In genomic region chr9:64021319-64021850, GRCm38 (mm10) we compare ENCODE assay signal across 8 mouse cellular contexts. TPM values are rescaled to one million over a fixed set of nuclear protein-coding genes. Genes with fewer than 3 reads are reported as not detected.
DNase-seq lines count a peak whose midpoint lies in the region; ATAC-seq and TF ChIP-seq lines count a peak whose summit lies in the region.

No protein-coding gene starts in this region.

- peaks cover 2% of the 10 kb centered on the region; the same call in 1 of the 2 replicates for H3K4me1 ChIP-seq in liver, adult 2 months (ENCODE audit: control insufficient read depth, insufficient read depth, low read length)
- H3K4me1 ChIP-seq in cortical plate, adult 2 months (ENCODE audit: control insufficient read depth, insufficient read depth, low read length): no peaks in the 10 kb centered on the region
- peaks cover 14% of the 10 kb centered on the region; the same call in 1 of the 2 replicates for H3K4me1 ChIP-seq in hindbrain, postnatal 0 days (ENCODE audit: insufficient read depth, low read length)
- peaks cover 58% of the 10 kb centered on the region for H3K4me1 ChIP-seq in neural tube, embryonic 12.5 days

- no peaks in the 10 kb centered on the region for H3K36me3 ChIP-seq in liver, adult 2 months (ENCODE audit: control insufficient read depth, insufficient read depth, low read length)
- H3K36me3 ChIP-seq in hindbrain, postnatal 0 days (ENCODE audit: insufficient read depth, low read length): no peaks in the 10 kb centered on the region
- H3K36me3 ChIP-seq in neural tube, embryonic 12.5 days: no peaks in the 10 kb centered on the region

- no peak for TF ChIP-seq POLR2A in liver, adult 2 months (IDR thresholded peaks at IDR 0.05; ENCODE audit: extremely low read depth, insufficient read depth, low read length)
- TF ChIP-seq POLR2A in cortical plate, adult 2 months (IDR thresholded peaks at IDR 0.05; ENCODE audit: extremely low read depth, insufficient read depth, low read length): no peak

- peak overlapping the region; percentile 71 for H3K4me3 ChIP-seq in liver, adult 2 months (ENCODE audit: insufficient read depth, low read depth, low read length)
- peak overlapping the region; percentile 35 for H3K4me3 ChIP-seq in cortical plate, adult 2 months (ENCODE audit: insufficient read depth, low read length)
- peak overlapping the region; percentile 44 for H3K4me3 ChIP-seq in hindbrain, postnatal 0 days (ENCODE audit: low read length)
- H3K4me3 ChIP-seq in neural tube, embryonic 12.5 days: peak overlapping the region; percentile 70

- peak overlapping the region; percentile 82 for H3K9ac ChIP-seq in liver, adult 2 months (ENCODE audit: low read depth, low read length)
- H3K9ac ChIP-seq in hindbrain, postnatal 0 days (replicated peaks; ENCODE audit: low read length): peak overlapping the region; percentile 63
- H3K9ac ChIP-seq in neural tube, embryonic 12.5 days: peak overlapping the region; percentile 92

- WGBS in liver, adult 2 months: under 1% methylated on average over 32 of the region's 32 CpGs
- under 1% methylated on average over 31 of the region's 32 CpGs for WGBS in hindbrain, postnatal 0 days
- under 1% methylated on average over 31 of the region's 32 CpGs for WGBS in neural tube, embryonic 12.5 days

- H3K27me3 ChIP-seq in liver, adult 2 months (ENCODE audit: control insufficient read depth, insufficient read depth, low read length): no peaks in the 10 kb centered on the region
- H3K27me3 ChIP-seq in hindbrain, postnatal 0 days (ENCODE audit: insufficient read depth, low read length): peaks cover 15% of the 10 kb centered on the region; the same call in 1 of the 2 replicates
- H3K27me3 ChIP-seq in neural tube, embryonic 12.5 days (replicated peaks): peaks cover 8% of the 10 kb centered on the region; the same call in 1 of the 2 replicates

- peak; percentile 32 for DNase-seq in liver, adult 2 months (ENCODE audit: extremely low read depth, low read depth, low spot score)
- no peak for DNase-seq in liver
- DNase-seq in hindbrain, postnatal 0 days (ENCODE audit: low spot score): peak; percentile 18
- no peak for DNase-seq in right cerebral cortex, adult 18-20 months
- no peak for DNase-seq in spleen, postnatal 14 days (ENCODE audit: low spot score in 2 of 2)
- no peak for DNase-seq in right cerebral cortex, adult 2 months (ENCODE audit: low spot score in 2 of 2)

- H3K4me2 ChIP-seq in hindbrain, postnatal 0 days (ENCODE audit: low read depth, low read length): peak overlapping the region; percentile 59
- H3K4me2 ChIP-seq in neural tube, embryonic 12.5 days (replicated peaks): peak overlapping the region; percentile 95

- H3K9me3 ChIP-seq in hindbrain, postnatal 0 days (ENCODE audit: low read length): no peaks in the 10 kb centered on the region
- no peaks in the 10 kb centered on the region for H3K9me3 ChIP-seq in neural tube, embryonic 12.5 days

- no peak for TF ChIP-seq CTCF in liver, adult 2 months (IDR thresholded peaks at IDR 0.05; ENCODE audit: low read depth, low read length)
- TF ChIP-seq CTCF in cortical plate, adult 2 months (IDR thresholded peaks at IDR 0.05; ENCODE audit: extremely low read depth, insufficient read depth, low read length): no peak
- TF ChIP-seq CTCF in hindbrain, postnatal 0 days (IDR thresholded peaks at IDR 0.05; ENCODE audit: low read depth): no peak

- H3K79me2 ChIP-seq in liver, adult 2 months (ENCODE audit: control insufficient read depth, insufficient read depth, low read length): peaks cover 12% of the 10 kb centered on the region; the same call in 1 of the 2 replicates

- peak overlapping the region; percentile 66 for H3K27ac ChIP-seq in liver, adult 2 months (replicated peaks; ENCODE audit: insufficient read depth, low read depth, low read length)
- H3K27ac ChIP-seq in cortical plate, adult 2 months (ENCODE audit: insufficient read depth, low read length): no peak overlapping the region; the same call in 1 of the 2 replicates
- peak overlapping the region; percentile 66; the same call in 1 of the 2 replicates for H3K27ac ChIP-seq in hindbrain, postnatal 0 days
- peak overlapping the region; percentile 67; the same call in 1 of the 2 replicates for H3K27ac ChIP-seq in neural tube, embryonic 12.5 days

- ATAC-seq in hindbrain, postnatal 0 days: no peak
- ATAC-seq in neural tube, embryonic 12.5 days (ENCODE audit: low FRiP score, low read depth): no peak

RNA-seq across cellular contexts. Expression of gene Smad6, which starts 0.5 kb away (rescaled TPM):
- 4.1 and 6.0 TPM in 2 replicates for total RNA-seq in liver, adult 2 months (2014; rRNA removed)
- 11.4 and 12.6 TPM in 2 replicates for polyA plus RNA-seq in liver, adult 2 months (2012; rRNA removed)
- 2.6 and 2.9 TPM in 2 replicates for polyA plus RNA-seq in cortical plate, adult 2 months (2012; rRNA removed)
- 11.9 and 13.2 TPM in 2 replicates for total RNA-seq in hindbrain, postnatal 0 days (2014; rRNA removed)
- polyA plus RNA-seq in hindbrain, postnatal 0 days (2015; fragmentation: Nextera tagmentation; extraction: Ambion mirVana): 1.3 and 1.7 TPM in 2 replicates
- polyA plus RNA-seq in neural tube, embryonic 12.5 days (2016; fragmentation: Nextera tagmentation; extraction: Ambion mirVana): 11.0 and 11.1 TPM in 2 replicates

Comparison
In these comparisons a context has a peak if more than half of its experiments do, and no peak if none do; other contexts are left out.
1. DNase-seq: peak in liver, adult 2 months (single experiment) and hindbrain, postnatal 0 days (single experiment); none in liver (single experiment), right cerebral cortex, adult 18-20 months (single experiment), spleen, postnatal 14 days (0 of 2) and right cerebral cortex, adult 2 months (0 of 2).
2. Peak in every context shown above with its lines, with median percentiles within 50 percentile points of each other: H3K4me3 ChIP-seq and H3K9ac ChIP-seq.